Mouse (Mus musculus): ENCODE data around the gene Maff. TPM values are rescaled to one million over a fixed set of nuclear protein-coding genes. Genes with fewer than 3 reads are reported as not detected.

Gene Maff
- polyA plus RNA-seq, 1 experiment = not detected

DNA sequence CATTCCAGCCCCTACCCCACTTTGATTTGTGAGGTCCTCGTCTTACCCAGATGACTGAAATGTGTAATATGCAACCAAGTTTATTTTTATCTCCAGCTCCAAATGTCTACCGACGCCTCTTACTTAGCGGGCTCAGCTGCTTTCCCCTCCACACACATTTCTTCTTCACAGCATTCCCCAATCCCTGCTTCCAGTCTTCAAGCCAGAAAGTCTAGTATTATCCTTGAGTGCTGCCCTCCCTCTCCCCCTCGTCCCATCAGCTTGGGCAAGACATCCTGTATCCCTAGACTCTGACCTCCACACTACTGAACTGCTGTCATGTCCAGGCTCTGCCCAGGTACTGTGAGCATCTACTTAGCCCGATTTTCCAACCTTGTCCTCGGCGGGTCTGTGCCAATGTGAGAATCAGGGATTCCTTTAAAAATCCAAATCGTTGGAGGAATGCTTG, 57.4 kb downstream of the Maff start:
- TF ChIP-seq POLR2A (IDR thresholded peaks at IDR 0.05; ENCODE audit: insufficient read depth, low read depth, low read length) (no peak), CTCF (IDR thresholded peaks at IDR 0.05; ENCODE audit: insufficient read depth, low read depth, low read length) (no peak)
- peak overlapping the region; percentile 85; the same call in 1 of the 2 replicates for H3K27ac ChIP-seq (ENCODE audit: insufficient read depth, low read depth, low read length)
- WGBS = 18% methylated on average over 9 of the region's 9 CpGs
- H3K4me1 ChIP-seq (ENCODE audit: control insufficient read depth, insufficient read depth, low read length) = peaks cover 36% of the 10 kb centered on the region
- H3K4me3 ChIP-seq (ENCODE audit: insufficient read depth, low read depth, low read length) = peak overlapping the region; percentile 88

DNA sequence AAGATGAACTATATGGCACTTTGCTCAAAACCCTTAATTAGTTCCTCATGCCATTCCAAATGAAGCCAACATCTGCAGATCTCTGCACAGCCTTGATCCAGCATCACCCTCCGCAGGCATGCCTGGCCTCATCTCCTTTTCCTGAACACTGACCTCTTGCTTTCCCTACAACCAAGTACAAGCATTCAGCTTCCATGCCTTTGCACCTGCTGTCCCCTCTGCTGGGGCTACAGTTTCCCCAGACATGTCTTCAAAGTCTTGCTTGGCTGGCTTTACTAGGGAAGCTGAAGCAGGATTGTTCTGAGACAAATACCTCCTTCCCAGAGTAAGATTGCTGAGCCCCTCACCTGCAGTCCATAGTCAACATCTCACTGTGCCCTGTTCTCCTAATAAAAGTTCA, 57.9 kb downstream of the Maff start:
- no peak overlapping the region for H3K27ac ChIP-seq (ENCODE audit: insufficient read depth, low read depth, low read length)
- peaks cover 35% of the 10 kb centered on the region for H3K4me1 ChIP-seq (ENCODE audit: control insufficient read depth, insufficient read depth, low read length)
- no peak overlapping the region for H3K4me3 ChIP-seq (ENCODE audit: insufficient read depth, low read depth, low read length)
- 39% methylated on average over 1 of the region's 1 CpGs for WGBS
- TF ChIP-seq POLR2A (IDR thresholded peaks at IDR 0.05; ENCODE audit: insufficient read depth, low read depth, low read length) (no peak), CTCF (IDR thresholded peaks at IDR 0.05; ENCODE audit: insufficient read depth, low read depth, low read length) (no peak)

DNA sequence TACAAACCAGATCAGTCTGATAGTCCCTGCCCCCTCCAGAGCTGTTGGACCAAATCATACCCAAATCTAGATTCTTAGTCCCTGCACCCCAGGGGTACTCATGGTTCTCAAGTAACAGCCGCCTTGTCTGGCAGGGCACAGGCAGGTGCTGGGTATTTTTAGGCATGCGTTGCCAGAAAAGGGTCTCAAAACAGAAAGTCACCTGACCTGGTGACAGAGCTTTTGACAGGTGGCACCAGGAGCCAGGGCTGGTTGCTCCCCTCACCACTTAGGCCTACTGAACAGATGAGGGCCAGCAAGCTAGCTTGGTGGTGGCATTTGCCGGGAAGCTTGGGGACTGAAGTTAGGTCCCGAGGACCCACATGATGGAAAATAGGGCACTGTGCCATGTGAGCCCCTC, 60.1 kb downstream of the Maff start:
- Histone ChIP-seq H3K4me3 (ENCODE audit: insufficient read depth, low read depth, low read length) (no peak overlapping the region), H3K27ac (ENCODE audit: insufficient read depth, low read depth, low read length) (no peak overlapping the region), H3K4me1 (ENCODE audit: control insufficient read depth, insufficient read depth, low read length) (peaks cover 13% of the 10 kb centered on the region)
- no peak for TF ChIP-seq POLR2A (IDR thresholded peaks at IDR 0.05; ENCODE audit: insufficient read depth, low read depth, low read length)
- no peak for TF ChIP-seq CTCF (IDR thresholded peaks at IDR 0.05; ENCODE audit: insufficient read depth, low read depth, low read length)
- 86% methylated on average over 4 of the region's 4 CpGs for WGBS

Other genes starting within 250 kb of the Maff start
- 70.4 TPM in 1 of 2 replicates, not detected in the other for gene Micall1, start 237.7 kb upstream of the Maff start, polyA plus RNA-seq (2012; ENCODE audit: insufficient read depth, insufficient read length, low replicate concordance, missing spikeins)
- gene Polr2f, start 205.6 kb upstream of the Maff start, polyA plus RNA-seq (2012; ENCODE audit: insufficient read depth, insufficient read length, low replicate concordance, missing spikeins) = not detected in 2 replicates
- gene 1700088E04Rik, start 205.4 kb upstream of the Maff start, polyA plus RNA-seq (2012; ENCODE audit: insufficient read depth, insufficient read length, low replicate concordance, missing spikeins) = not detected in 2 replicates
- not detected in 2 replicates for gene Sox10, start 181.4 kb upstream of the Maff start, polyA plus RNA-seq (2012; ENCODE audit: insufficient read depth, insufficient read length, low replicate concordance, missing spikeins)
- gene Pick1, start 117.4 kb upstream of the Maff start, polyA plus RNA-seq (2012; ENCODE audit: insufficient read depth, insufficient read length, low replicate concordance, missing spikeins) = not detected in 2 replicates
- not detected in 2 replicates for gene Gm49486, start 117.2 kb upstream of the Maff start, polyA plus RNA-seq (2012; ENCODE audit: insufficient read depth, insufficient read length, low replicate concordance, missing spikeins)
- not detected in 2 replicates for gene Slc16a8, start 91.9 kb upstream of the Maff start, polyA plus RNA-seq (2012; ENCODE audit: insufficient read depth, insufficient read length, low replicate concordance, missing spikeins)
- gene Baiap2l2, start 61.1 kb upstream of the Maff start, polyA plus RNA-seq (2012; ENCODE audit: insufficient read depth, insufficient read length, low replicate concordance, missing spikeins) = not detected in 2 replicates
- not detected in 2 replicates for gene Pla2g6, start 18.2 kb upstream of the Maff start, polyA plus RNA-seq (2012; ENCODE audit: insufficient read depth, insufficient read length, low replicate concordance, missing spikeins)
- not detected in 2 replicates for gene Tmem184b, start 56.9 kb downstream of the Maff start, polyA plus RNA-seq (2012; ENCODE audit: insufficient read depth, insufficient read length, low replicate concordance, missing spikeins)
- gene Csnk1e, start 108.9 kb downstream of the Maff start, polyA plus RNA-seq (2012; ENCODE audit: insufficient read depth, insufficient read length, low replicate concordance, missing spikeins) = not detected in 2 replicates
- 142 TPM in 1 of 2 replicates, not detected in the other for gene Kcnj4, start 158.6 kb downstream of the Maff start, polyA plus RNA-seq (2012; ENCODE audit: insufficient read depth, insufficient read length, low replicate concordance, missing spikeins)
- gene Kdelr3, start 169.8 kb downstream of the Maff start, polyA plus RNA-seq (2012; ENCODE audit: insufficient read depth, insufficient read length, low replicate concordance, missing spikeins) = not detected in 2 replicates
- 399 and 583 TPM in 2 replicates for gene Ddx17, start 200.1 kb downstream of the Maff start, polyA plus RNA-seq (2012; ENCODE audit: insufficient read depth, insufficient read length, low replicate concordance, missing spikeins)

Measured in olfactory bulb, adult 2 months (tissue).